Mouse (Mus musculus) embryonic facial prominence, embryonic 12.5 days (tissue): ENCODE data around the gene Ano8. TPM values are rescaled to one million over a fixed set of nuclear protein-coding genes. Genes with fewer than 3 reads are reported as not detected.
A peak's percentile ranks its signal among the peaks of the same experiment; 100 is the strongest.

Experiments used
- ATAC-seq: fragments of 200-750 bp; cut with Nextera tagmentation; 2 replicates; pipeline ENCODE4 v1.8.0; 2017; ENCODE audit not compliant: insufficient number of reproducible peaks, insufficient read depth, low FRiP score, low TSS enrichment
- H3K27ac ChIP-seq: fragments of 300-500 bp; sonication (generic); 2 replicates; pipeline ENCODE4 v1.5.1; 2016; ENCODE audit warnings: mild to moderate bottlenecking
- H3K27me3 ChIP-seq: fragments of 300-500 bp; sonication (generic); 2 replicates; pipeline ENCODE4 v1.6.1; 2016; ENCODE audit warnings: mild to moderate bottlenecking, moderate library complexity
- H3K36me3 ChIP-seq: fragments of 300-500 bp; sonication (generic); 2 replicates; pipeline ENCODE4 v1.6.1; 2016; ENCODE audit warnings: mild to moderate bottlenecking
- H3K4me1 ChIP-seq: fragments of 300-500 bp; sonication (generic); 2 replicates; pipeline ENCODE4 v1.6.1; 2016
- H3K4me2 ChIP-seq: fragments of 300-500 bp; sonication (generic); replicated peaks from 2 replicates; pipeline ENCODE4 v1.6.1; 2016; ENCODE audit warnings: mild to moderate bottlenecking, moderate library complexity
- H3K4me3 ChIP-seq: fragments of 300-500 bp; sonication (generic); 2 replicates; pipeline ENCODE4 v1.5.1; 2016; ENCODE audit warnings: mild to moderate bottlenecking
- H3K9ac ChIP-seq: fragments of 300-500 bp; sonication (generic); 2 replicates; pipeline ENCODE4 v1.6.1; 2016; ENCODE audit warnings: mild to moderate bottlenecking, moderate library complexity
- H3K9me3 ChIP-seq: fragments of 300-500 bp; sonication (generic); 2 replicates; pipeline ENCODE4 v1.6.1; 2016; ENCODE audit warnings: mild to moderate bottlenecking, moderate library complexity
- WGBS: fragments of 180-500 bp; shearing (Covaris S2); methylation state at CpG from one replicate; pipeline ENCODE4 v1.1.7; 2016; 5-methylcytosine and 5-hydroxymethylcytosine counted together
- polyA plus RNA-seq: library from polyadenylated mRNA; unstranded; fragments of >200 nt; fragmentation: Nextera tagmentation; extraction: Ambion mirVana; gene quantifications from 2 replicates; pipeline ENCODE4 v1.2.1, GENCODE M21; 2016

Gene Ano8
- polyA plus RNA-seq, 1 experiment from 2014 or later, result 9.6 TPM

GRCm38 (mm10) chr8:71468001-71468400 is 17.8 kb downstream of the Ano8 start:
- no peak overlapping the region for H3K27ac ChIP-seq
- H3K9me3 ChIP-seq, result no peaks in the 10 kb centered on the region
- H3K4me2 ChIP-seq, result no peak overlapping the region
- WGBS, result 91% methylated on average over 1 of the region's 1 CpGs
- peaks cover 24% of the 10 kb centered on the region for H3K36me3 ChIP-seq
- H3K9ac ChIP-seq, result no peak overlapping the region
- no peaks in the 10 kb centered on the region for H3K27me3 ChIP-seq
- peaks cover 26% of the 10 kb centered on the region for H3K4me1 ChIP-seq
- no peak for ATAC-seq
- no peak overlapping the region for H3K4me3 ChIP-seq

- H3K4me3 ChIP-seq, result no peak overlapping the region
- no peak overlapping the region for H3K9ac ChIP-seq
- peaks cover 34% of the 10 kb centered on the region for H3K4me1 ChIP-seq
- no peaks in the 10 kb centered on the region for H3K9me3 ChIP-seq
- no peak overlapping the region for H3K27ac ChIP-seq
- no peak overlapping the region for H3K4me2 ChIP-seq
- no peaks in the 10 kb centered on the region for H3K27me3 ChIP-seq
- 91% methylated on average over 2 of the region's 2 CpGs for WGBS
- ATAC-seq, result no peak
- H3K36me3 ChIP-seq, result peaks cover 16% of the 10 kb centered on the region
Measured at GRCm38 (mm10) chr8:71467201-71467600, 18.6 kb downstream of the Ano8 start.

- no peak for ATAC-seq
- Histone ChIP-seq H3K27me3 (no peaks in the 10 kb centered on the region), H3K9ac (no peak overlapping the region), H3K36me3 (peaks cover 11% of the 10 kb centered on the region), H3K9me3 (no peaks in the 10 kb centered on the region), H3K4me1 (peaks cover 40% of the 10 kb centered on the region), H3K4me3 (no peak overlapping the region), H3K4me2 (peak overlapping the region; percentile 79; the same call in 1 of the 2 replicates), H3K27ac (no peak overlapping the region)
- 92% methylated on average over 5 of the region's 5 CpGs for WGBS
Measured at GRCm38 (mm10) chr8:71466198-71466597, 19.6 kb downstream of the Ano8 start.

DNA sequence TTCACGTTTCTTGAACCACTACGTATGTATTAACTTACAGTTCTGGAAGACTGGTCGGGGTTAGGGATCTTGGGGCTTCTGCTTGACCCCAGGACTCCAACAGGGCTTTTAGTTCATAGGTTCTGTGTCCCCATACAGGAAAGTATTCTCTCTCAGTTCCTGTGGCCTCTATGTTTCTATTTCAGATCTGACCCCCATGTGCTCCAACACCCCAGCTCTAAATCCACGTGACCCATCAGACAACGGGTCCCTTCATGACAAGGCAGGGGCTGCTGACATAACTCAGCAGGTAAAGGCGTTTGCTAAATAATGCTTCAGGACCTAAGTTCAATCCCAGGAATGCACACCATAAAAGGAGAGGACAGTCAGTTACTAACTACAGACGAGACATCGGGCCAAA is 20.0 kb downstream of the Ano8 start:
- H3K9me3 ChIP-seq, result no peaks in the 10 kb centered on the region
- no peak for ATAC-seq
- H3K27ac ChIP-seq, result no peak overlapping the region
- H3K27me3 ChIP-seq, result no peaks in the 10 kb centered on the region
- peak overlapping the region; percentile 65; the same call in 1 of the 2 replicates for H3K9ac ChIP-seq
- H3K4me3 ChIP-seq, result peak overlapping the region; percentile 93
- WGBS, result 83% methylated on average over 8 of the region's 8 CpGs
- peak overlapping the region; percentile 79 for H3K4me2 ChIP-seq
- H3K36me3 ChIP-seq, result peaks cover 11% of the 10 kb centered on the region
- peaks cover 40% of the 10 kb centered on the region for H3K4me1 ChIP-seq

- H3K27ac ChIP-seq, result peak within 1 kb of the TSS; percentile 74
- ATAC-seq, result peak; percentile 57
- under 1% methylated on average over 59 of the region's 59 CpGs for WGBS
- peaks cover 32% of the 10 kb centered on the region for H3K4me1 ChIP-seq
- no peaks in the 10 kb centered on the region for H3K9me3 ChIP-seq
- H3K4me3 ChIP-seq, result peak within 1 kb of the TSS; percentile 93
- peaks cover 17% of the 10 kb centered on the region for H3K36me3 ChIP-seq
- peak within 1 kb of the TSS; percentile 79 for H3K4me2 ChIP-seq
- no peaks in the 10 kb centered on the region for H3K27me3 ChIP-seq
- peak within 1 kb of the TSS; percentile 82 for H3K9ac ChIP-seq
Measured at GRCm38 (mm10) chr8:71464513-71465500, 21.0 kb downstream of the Ano8 start, which contains the start of gene Mrpl34. Mrpl34 (plus strand) TSS chr8:71464959.

GRCm38 (mm10) chr8:71463188-71464033 is 22.4 kb downstream of the Ano8 start, which contains the start of gene Abhd8:
Abhd8 (minus strand) TSS chr8:71463655.
- peak within 1 kb of the TSS; percentile 74 for H3K27ac ChIP-seq
- ATAC-seq, result peak; percentile 86

GRCm38 (mm10) chr8:71462786-71463185 is 23.0 kb downstream of the Ano8 start:
- peak overlapping the region; percentile 79 for H3K4me2 ChIP-seq
- H3K4me1 ChIP-seq, result peaks cover 30% of the 10 kb centered on the region
- H3K27me3 ChIP-seq, result no peaks in the 10 kb centered on the region
- no peaks in the 10 kb centered on the region for H3K9me3 ChIP-seq
- H3K27ac ChIP-seq, result no peak overlapping the region
- WGBS, result 6% methylated on average over 16 of the region's 16 CpGs
- no peak for ATAC-seq
- H3K9ac ChIP-seq, result peak overlapping the region; percentile 82
- peak overlapping the region; percentile 93 for H3K4me3 ChIP-seq
- peaks cover 36% of the 10 kb centered on the region for H3K36me3 ChIP-seq

More at GRCm38 (mm10) chr8:71463188-71464033, 22.4 kb downstream of the Ano8 start, which contains the start of gene Abhd8:
- Histone ChIP-seq H3K9me3 (no peaks in the 10 kb centered on the region), H3K4me2 (peak within 1 kb of the TSS; percentile 79), H3K9ac (peak within 1 kb of the TSS; percentile 82), H3K36me3 (peaks cover 31% of the 10 kb centered on the region), H3K27me3 (no peaks in the 10 kb centered on the region), H3K4me1 (peaks cover 30% of the 10 kb centered on the region), H3K4me3 (peak within 1 kb of the TSS; percentile 93)
- WGBS, result under 1% methylated on average over 55 of the region's 55 CpGs

- 73% methylated on average over 4 of the region's 4 CpGs for WGBS
- no peaks in the 10 kb centered on the region for H3K27me3 ChIP-seq
- peaks cover 42% of the 10 kb centered on the region for H3K36me3 ChIP-seq
- peak overlapping the region; percentile 79 for H3K4me2 ChIP-seq
- peaks cover 30% of the 10 kb centered on the region for H3K4me1 ChIP-seq
- no peaks in the 10 kb centered on the region for H3K9me3 ChIP-seq
- no peak for ATAC-seq
- peak overlapping the region; percentile 93 for H3K4me3 ChIP-seq
- H3K9ac ChIP-seq, result peak overlapping the region; percentile 82
- no peak overlapping the region for H3K27ac ChIP-seq
Measured at GRCm38 (mm10) chr8:71462191-71462590, 23.6 kb downstream of the Ano8 start.

- Histone ChIP-seq H3K4me1 (peaks cover 30% of the 10 kb centered on the region), H3K36me3 (peaks cover 48% of the 10 kb centered on the region)
Measured at GRCm38 (mm10) chr8:71461152-71461840, 24.5 kb downstream of the Ano8 start.

DNA sequence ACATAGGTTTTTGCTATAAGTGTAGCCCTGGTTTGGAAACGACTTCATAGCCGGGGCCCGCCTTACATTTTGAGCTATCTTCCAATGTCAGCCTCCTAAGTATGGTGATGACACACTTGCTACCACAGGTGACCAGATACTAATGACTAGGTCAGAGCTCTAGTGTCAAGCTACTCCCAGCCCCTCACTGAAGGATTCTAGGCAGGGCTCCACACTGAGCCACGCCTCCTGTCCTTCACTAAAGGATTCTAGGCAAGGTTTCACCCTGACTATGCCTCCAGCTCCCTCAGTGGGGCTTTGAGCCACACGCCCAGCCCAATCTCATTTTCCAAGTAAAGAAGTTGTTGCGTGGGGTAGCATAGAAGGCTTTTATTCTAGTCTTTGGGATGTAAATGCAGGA is 25.0 kb downstream of the Ano8 start:
- H3K27ac ChIP-seq, result no peak overlapping the region
- WGBS, result 88% methylated on average over 6 of the region's 6 CpGs
- no peaks in the 10 kb centered on the region for H3K27me3 ChIP-seq
- ATAC-seq, result no peak
- peaks cover 48% of the 10 kb centered on the region for H3K36me3 ChIP-seq
- H3K9me3 ChIP-seq, result no peaks in the 10 kb centered on the region
- H3K4me3 ChIP-seq, result no peak overlapping the region
- H3K4me1 ChIP-seq, result peaks cover 28% of the 10 kb centered on the region
- H3K9ac ChIP-seq, result no peak overlapping the region
- no peak overlapping the region for H3K4me2 ChIP-seq

More at GRCm38 (mm10) chr8:71461152-71461840, 24.5 kb downstream of the Ano8 start:
- WGBS, result 75% methylated on average over 47 of the region's 47 CpGs
- no peak overlapping the region for H3K27ac ChIP-seq
- ATAC-seq, result no peak
- no peaks in the 10 kb centered on the region for H3K27me3 ChIP-seq
- H3K9me3 ChIP-seq, result no peaks in the 10 kb centered on the region
- H3K9ac ChIP-seq, result no peak overlapping the region
- H3K4me3 ChIP-seq, result no peak overlapping the region
- H3K4me2 ChIP-seq, result no peak overlapping the region
